Mouse (Mus musculus): Measurements from ENCODE around the gene Fam25c. TPM values are rescaled to one million over a fixed set of nuclear protein-coding genes. Genes with fewer than 3 reads are reported as not detected.

The Fam25c gene
- total and polyA plus RNA-seq, 3 experiments, result not detected

- H3K4me1 ChIP-seq (ENCODE audit: control insufficient read depth in 1 of 2, insufficient read depth in 2 of 2), result peaks cover 0 to 3% of the 10 kb centered on the region in 2 experiments; a peak in 1 of 4 replicates
- H3K4me2 ChIP-seq (ENCODE audit: insufficient read depth, low read depth, poor library complexity, severe bottlenecking), result no peak overlapping the region
- dilution Hi-C loops (cut with MboI; ENCODE audit: extremely low pct_ligation_motif_present, extremely low pct_unique_long_range_greater_than_20kb, low sequenced_read_pairs), result no loop called here
- H3K27ac ChIP-seq (ENCODE audit: insufficient read depth, low read depth), result no peak overlapping the region
- no peak overlapping the region for H3K4me3 ChIP-seq (replicated peaks in 1 of 3; ENCODE audit: low read depth in 2 of 3, low read length in 2 of 3, poor library complexity in 1 of 3)
- no peaks in the 10 kb centered on the region for H3K27me3 ChIP-seq (replicated peaks)
- no peak for DNase-seq (ENCODE audit: extremely low read depth)
- in situ Hi-C loops (cut with MboI; ENCODE audit: low pct_ligation_motif_present, low pct_unique_long_range_greater_than_20kb, low sequenced_read_pairs), result no loop called here
- H3K9me3 ChIP-seq (replicated peaks; ENCODE audit: low read length), result no peaks in the 10 kb centered on the region
- no peak overlapping the region for H3K9ac ChIP-seq (ENCODE audit: insufficient read depth, low read depth)
- H3K36me3 ChIP-seq (replicated peaks in 1 of 2; ENCODE audit: control insufficient read depth in 1 of 2, insufficient read depth in 1 of 2, low read length in 1 of 2), result peaks cover 55 to 90% of the 10 kb centered on the region in 2 experiments
- no peaks in the 10 kb centered on the region for H3K79me2 ChIP-seq (replicated peaks; ENCODE audit: control insufficient read depth, extremely low read depth, insufficient read depth, poor library complexity, severe bottlenecking)
- no peak for TF ChIP-seq MAX (IDR thresholded peaks at IDR 0.05; ENCODE audit: low read length)
- no peak for TF ChIP-seq E2F4 (IDR thresholded peaks at IDR 0.05; ENCODE audit: insufficient replicate concordance, low read depth, low read length)
- TF ChIP-seq RAD21 (IDR thresholded peaks at IDR 0.05; ENCODE audit: low read depth, low read length), result no peak
- no peak for TF ChIP-seq MXI1 (IDR thresholded peaks at IDR 0.05; ENCODE audit: low read depth, low read length)
- no peak for TF ChIP-seq HCFC1 (IDR thresholded peaks at IDR 0.05; ENCODE audit: low read depth, low read length)
- TF ChIP-seq POLR2AphosphoS2 (IDR thresholded peaks at IDR 0.05; ENCODE audit: low read depth, low read length), result no peak
- no peak for TF ChIP-seq MYC (IDR thresholded peaks at IDR 0.05; ENCODE audit: low read depth, low read length)
- no peak for TF ChIP-seq TBP (conservative IDR thresholded peaks at IDR 0.05; ENCODE audit: low read depth, low read length)
- no peak for TF ChIP-seq SIN3A (IDR thresholded peaks at IDR 0.05; ENCODE audit: low read length)
- no peak for TF ChIP-seq NRF1 (IDR thresholded peaks at IDR 0.05; ENCODE audit: low read depth, low read length)
- no peak for TF ChIP-seq BHLHE40 (IDR thresholded peaks at IDR 0.05; ENCODE audit: low read depth, low read length)
- TF ChIP-seq CHD2 (IDR thresholded peaks at IDR 0.05; ENCODE audit: low read length), result no peak
- TF ChIP-seq SMC3 (IDR thresholded peaks at IDR 0.05; ENCODE audit: low read depth, low read length), result no peak
These were observed 23.3 kb downstream of the Fam25c start for GRCm38 (mm10) chr14:34331886-34332285.

GRCm38 (mm10) chr14:34330657-34331158, 24.5 kb downstream of the Fam25c start:
- in situ Hi-C loops (cut with MboI; ENCODE audit: low pct_ligation_motif_present, low pct_unique_long_range_greater_than_20kb, low sequenced_read_pairs), result no loop called here

More at GRCm38 (mm10) chr14:34330657-34331158, 24.5 kb downstream of the Fam25c start:
- DNase-seq (ENCODE audit: extremely low read depth), result no peak
- Histone ChIP-seq H3K4me3 (replicated peaks in 1 of 3; ENCODE audit: low read depth in 2 of 3, low read length in 2 of 3, poor library complexity in 1 of 3) (no peak overlapping the region), H3K36me3 (replicated peaks in 1 of 2; ENCODE audit: control insufficient read depth in 1 of 2, insufficient read depth in 1 of 2, low read length in 1 of 2) (peaks cover 49 to 90% of the 10 kb centered on the region in 2 experiments), H3K4me1 (ENCODE audit: control insufficient read depth in 1 of 2, insufficient read depth in 2 of 2) (peaks cover 0 to 12% of the 10 kb centered on the region in 2 experiments; a peak in 1 of 4 replicates), H3K9ac (ENCODE audit: insufficient read depth, low read depth) (no peak overlapping the region), H3K27ac (ENCODE audit: insufficient read depth, low read depth) (no peak overlapping the region), H3K27me3 (replicated peaks) (no peaks in the 10 kb centered on the region), H3K9me3 (replicated peaks; ENCODE audit: low read length) (no peaks in the 10 kb centered on the region), H3K79me2 (replicated peaks; ENCODE audit: control insufficient read depth, extremely low read depth, insufficient read depth, poor library complexity, severe bottlenecking) (no peaks in the 10 kb centered on the region), H3K4me2 (ENCODE audit: insufficient read depth, low read depth, poor library complexity, severe bottlenecking) (no peak overlapping the region)
- dilution Hi-C loops (cut with MboI; ENCODE audit: extremely low pct_ligation_motif_present, extremely low pct_unique_long_range_greater_than_20kb, low sequenced_read_pairs), result no loop called here
- TF ChIP-seq SMC3 (IDR thresholded peaks at IDR 0.05; ENCODE audit: low read depth, low read length), result no peak
- TF ChIP-seq CHD2 (IDR thresholded peaks at IDR 0.05; ENCODE audit: low read length), result no peak
- TF ChIP-seq JUN (IDR thresholded peaks at IDR 0.05; ENCODE audit: insufficient read depth, low read depth, low read length), result no peak
- TF ChIP-seq BHLHE40 (IDR thresholded peaks at IDR 0.05; ENCODE audit: low read depth, low read length), result no peak
- no peak for TF ChIP-seq SIN3A (IDR thresholded peaks at IDR 0.05; ENCODE audit: low read length)
- no peak for TF ChIP-seq NRF1 (IDR thresholded peaks at IDR 0.05; ENCODE audit: low read depth, low read length)
